Mouse (Mus musculus) midbrain, embryonic 15.5 days (tissue): ENCODE results near the gene Stam. TPM values are rescaled to one million over a fixed set of nuclear protein-coding genes. Genes with fewer than 3 reads are reported as not detected.

Experiments
- ATAC-seq: fragments of 200-750 bp; cut with Nextera tagmentation; replicated peaks from 2 replicates; pipeline ENCODE4 v1.8.0; 2017; ENCODE audit warnings: moderate TSS enrichment
- H3K27ac ChIP-seq: fragments of 300-500 bp; sonication (generic); 2 replicates; pipeline ENCODE4 v1.5.1; 2015; ENCODE audit warnings: mild to moderate bottlenecking, inconsistent platforms
- H3K27me3 ChIP-seq: fragments of 300-500 bp; sonication (generic); replicated peaks from 2 replicates; pipeline ENCODE4 v1.6.1; 2015; ENCODE audit warnings: inconsistent platforms
- H3K36me3 ChIP-seq: fragments of 300-500 bp; sonication (generic); replicated peaks from 2 replicates; pipeline ENCODE4 v1.6.1; 2015; ENCODE audit warnings: inconsistent platforms
- H3K4me1 ChIP-seq: fragments of 300-500 bp; sonication (generic); 2 replicates; pipeline ENCODE4 v1.6.1; 2015; ENCODE audit warnings: inconsistent platforms
- H3K4me2 ChIP-seq: fragments of 300-500 bp; sonication (generic); 2 replicates; pipeline ENCODE4 v1.6.1; 2015; ENCODE audit warnings: inconsistent platforms, mild to moderate bottlenecking, moderate library complexity
- H3K4me3 ChIP-seq: fragments of 300-500 bp; sonication (generic); 2 replicates; pipeline ENCODE4 v1.5.1; 2015; ENCODE audit warnings: mild to moderate bottlenecking, inconsistent platforms
- H3K9ac ChIP-seq: fragments of 300-500 bp; sonication (generic); 2 replicates; pipeline ENCODE4 v1.6.1; 2015; ENCODE audit warnings: mild to moderate bottlenecking, inconsistent platforms
- H3K9me3 ChIP-seq: fragments of 300-500 bp; sonication (generic); 2 replicates; pipeline ENCODE4 v1.6.1; 2016; ENCODE audit warnings: inconsistent platforms
- WGBS: fragments of 180-500 bp; shearing (Covaris S2); methylation state at CpG from one replicate; pipeline ENCODE4 v1.1.7; 2015; ENCODE audit warnings: mixed read lengths; 5-methylcytosine and 5-hydroxymethylcytosine counted together
- polyA plus RNA-seq: library from polyadenylated mRNA; unstranded; fragments of >200 nt; fragmentation: Nextera tagmentation; extraction: Ambion mirVana; gene quantifications from 2 replicates; pipeline ENCODE4 v1.2.1, GENCODE M21; 2015

The Stam gene
- 129 and 133 TPM in 2 replicates for polyA plus RNA-seq

DNA sequence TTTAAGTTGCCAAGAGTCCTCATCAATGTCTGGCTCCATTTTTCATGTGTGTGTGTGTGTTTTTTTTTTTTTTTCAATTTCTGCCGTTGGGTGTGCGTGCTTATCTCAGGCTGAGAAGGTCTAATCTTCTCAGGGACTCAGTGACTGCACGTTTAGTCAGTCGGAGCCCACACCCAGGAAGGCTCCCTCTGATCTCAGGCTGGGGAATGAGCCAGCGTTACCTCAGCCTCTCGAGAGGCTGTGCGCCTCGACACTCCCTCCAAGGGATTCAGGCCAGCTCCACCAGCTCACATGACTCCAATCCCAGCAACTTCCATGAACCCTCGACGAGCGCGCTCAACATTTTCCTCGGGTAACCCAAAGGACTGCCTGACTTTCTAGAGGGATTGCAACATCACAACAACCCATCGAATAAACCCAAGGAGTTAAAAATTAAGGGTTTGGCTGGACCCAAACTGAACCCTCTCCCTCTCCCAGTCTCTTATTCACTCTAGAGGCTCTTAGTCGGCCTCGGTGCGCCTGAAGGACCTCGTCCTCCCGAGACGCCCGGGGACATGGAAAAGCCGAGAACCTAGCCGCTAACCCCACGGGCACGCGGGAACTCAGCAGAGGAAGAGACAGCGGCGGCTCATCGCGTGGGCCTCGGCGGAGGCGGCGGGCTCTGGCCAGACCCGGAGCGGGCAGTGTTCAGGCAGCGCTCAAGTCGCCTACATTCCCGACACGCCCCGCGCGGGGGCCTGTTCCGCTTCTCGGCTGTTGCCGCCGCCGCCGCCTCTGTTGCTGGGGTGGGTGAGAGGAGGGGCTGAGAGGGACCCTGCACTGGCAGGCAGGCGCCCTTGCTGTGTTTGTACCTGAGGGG, at the start of gene Stam:
Gene Stam, plus strand, starts transcription at position 737 of the 859 bp plus-strand sequence.
- peak; percentile 99 for ATAC-seq
- H3K4me3 ChIP-seq: peak within 1 kb of the TSS; percentile 85
- H3K27me3 ChIP-seq: no peaks in the 10 kb centered on the region
- peak within 1 kb of the TSS; percentile 68 for H3K4me2 ChIP-seq
- WGBS: under 1% methylated on average over 50 of the region's 50 CpGs
- no peaks in the 10 kb centered on the region for H3K9me3 ChIP-seq
- H3K9ac ChIP-seq: peak within 1 kb of the TSS; percentile 87
- peaks cover 24% of the 10 kb centered on the region for H3K4me1 ChIP-seq
- no peaks in the 10 kb centered on the region for H3K36me3 ChIP-seq
- peak within 1 kb of the TSS; percentile 96 for H3K27ac ChIP-seq

DNA sequence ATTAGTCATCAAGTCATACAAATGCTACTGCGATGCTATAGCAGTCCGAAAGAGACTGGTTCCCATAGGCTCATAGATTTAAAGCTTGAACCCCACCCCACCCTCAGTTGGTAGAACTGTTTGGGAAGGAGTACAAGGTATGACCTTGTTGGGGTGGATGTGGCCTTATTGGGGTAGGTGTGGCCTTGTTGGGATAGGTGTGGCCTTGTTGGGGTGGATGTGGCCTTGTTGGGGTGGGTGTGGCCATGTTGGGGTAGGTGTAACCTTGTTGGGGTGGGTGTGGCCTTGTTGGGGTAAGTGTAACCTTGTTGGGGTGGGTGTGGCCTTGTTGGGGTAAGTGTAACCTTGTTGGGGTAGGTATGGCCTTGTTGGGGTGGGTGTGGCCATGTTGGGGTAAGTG, 32.6 kb upstream of the Stam start:
- ATAC-seq: no peak
- Histone ChIP-seq H3K9ac (no peak overlapping the region), H3K4me3 (no peak overlapping the region), H3K4me1 (no peaks in the 10 kb centered on the region), H3K4me2 (no peak overlapping the region), H3K9me3 (no peaks in the 10 kb centered on the region), H3K27ac (no peak overlapping the region), H3K27me3 (no peaks in the 10 kb centered on the region), H3K36me3 (peaks cover 4% of the 10 kb centered on the region; the same call in 1 of the 2 replicates)
- 94% methylated on average over 2 of the region's 2 CpGs for WGBS

DNA sequence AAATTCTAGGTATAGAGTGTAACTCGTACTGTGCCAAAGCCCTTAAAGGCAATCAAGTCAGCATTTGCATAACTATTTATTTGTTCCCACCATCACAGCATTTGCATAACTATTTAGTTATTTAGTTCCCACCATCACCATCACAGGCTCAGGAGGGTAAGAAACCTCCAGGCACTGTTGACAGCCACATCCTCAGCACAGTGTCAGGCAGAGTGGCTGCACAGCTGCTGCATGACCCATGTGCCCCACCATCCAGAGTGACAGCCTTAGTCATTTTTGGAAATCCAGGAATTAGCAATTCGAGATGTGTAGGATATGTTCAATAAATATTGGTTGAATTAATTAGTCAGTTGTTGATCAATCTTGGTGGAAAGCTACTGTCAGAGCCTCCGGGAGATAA, 30.9 kb upstream of the Stam start:
- Histone ChIP-seq H3K27me3 (no peaks in the 10 kb centered on the region), H3K36me3 (peaks cover 4% of the 10 kb centered on the region; the same call in 1 of the 2 replicates), H3K9ac (no peak overlapping the region), H3K27ac (no peak overlapping the region), H3K9me3 (no peaks in the 10 kb centered on the region), H3K4me3 (no peak overlapping the region), H3K4me1 (no peaks in the 10 kb centered on the region), H3K4me2 (no peak overlapping the region)
- 78% methylated on average over 3 of the region's 3 CpGs for WGBS
- no peak for ATAC-seq

DNA sequence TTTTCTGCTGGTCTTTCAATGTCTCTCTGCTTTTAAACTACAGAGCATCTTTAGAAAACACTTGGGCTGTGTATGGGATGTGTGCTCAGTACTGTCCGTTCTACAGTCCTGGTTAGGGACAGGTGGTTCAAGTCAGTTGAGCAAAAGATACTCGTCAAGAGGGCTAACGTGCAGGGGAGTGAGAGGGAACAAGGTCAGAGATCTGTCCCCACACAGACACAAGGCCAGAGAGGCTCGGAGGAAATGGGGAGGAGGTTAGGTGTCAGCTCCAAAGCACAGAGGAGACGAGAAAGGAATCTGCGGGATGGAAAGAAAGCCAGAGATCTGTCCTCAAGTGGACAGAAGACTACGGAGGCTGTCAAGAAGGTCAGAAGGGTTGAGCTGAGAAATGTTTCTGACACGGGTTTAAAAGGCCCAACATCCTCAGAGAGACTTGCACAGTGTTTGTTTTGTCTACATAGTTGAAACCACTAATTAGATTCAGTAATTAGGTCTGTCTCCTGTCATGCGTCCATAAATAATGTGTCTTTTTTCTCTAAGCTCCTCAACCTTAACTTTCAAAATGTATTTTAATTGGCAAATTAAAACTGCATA, 30.2 kb upstream of the Stam start:
- 65% methylated on average over 9 of the region's 9 CpGs for WGBS
- Histone ChIP-seq H3K9me3 (no peaks in the 10 kb centered on the region), H3K27ac (no peak overlapping the region), H3K4me1 (no peaks in the 10 kb centered on the region; the same call in 1 of the 2 replicates), H3K4me3 (no peak overlapping the region), H3K27me3 (no peaks in the 10 kb centered on the region), H3K36me3 (peaks cover 4% of the 10 kb centered on the region; the same call in 1 of the 2 replicates), H3K4me2 (no peak overlapping the region), H3K9ac (no peak overlapping the region)
- no peak for ATAC-seq

DNA sequence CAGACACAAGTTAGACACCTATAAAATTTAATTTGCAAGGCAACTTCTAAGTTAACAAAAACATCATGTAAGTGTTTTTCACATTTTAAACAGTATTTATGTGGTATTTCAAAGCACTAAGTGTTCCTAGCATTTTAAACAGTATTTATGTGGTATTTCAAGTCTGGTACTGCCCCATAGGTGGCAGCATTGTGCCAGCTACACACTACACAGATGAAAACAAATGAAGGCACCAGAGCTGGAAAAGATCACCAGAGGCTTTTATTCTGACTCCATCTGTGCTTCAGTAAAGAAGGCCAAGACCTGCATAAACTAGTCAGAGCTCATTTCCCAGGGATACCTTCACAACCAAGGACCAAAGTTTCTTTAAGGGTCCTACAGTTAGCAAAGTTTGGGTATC, 25.5 kb upstream of the Stam start:
- no peaks in the 10 kb centered on the region for H3K27me3 ChIP-seq
- H3K4me3 ChIP-seq: no peak overlapping the region
- ATAC-seq: peak; percentile 80
- H3K36me3 ChIP-seq: no peaks in the 10 kb centered on the region
- H3K4me1 ChIP-seq: no peaks in the 10 kb centered on the region; the same call in 1 of the 2 replicates
- H3K4me2 ChIP-seq: no peak overlapping the region
- H3K9ac ChIP-seq: no peak overlapping the region
- no peaks in the 10 kb centered on the region for H3K9me3 ChIP-seq
- H3K27ac ChIP-seq: no peak overlapping the region

DNA sequence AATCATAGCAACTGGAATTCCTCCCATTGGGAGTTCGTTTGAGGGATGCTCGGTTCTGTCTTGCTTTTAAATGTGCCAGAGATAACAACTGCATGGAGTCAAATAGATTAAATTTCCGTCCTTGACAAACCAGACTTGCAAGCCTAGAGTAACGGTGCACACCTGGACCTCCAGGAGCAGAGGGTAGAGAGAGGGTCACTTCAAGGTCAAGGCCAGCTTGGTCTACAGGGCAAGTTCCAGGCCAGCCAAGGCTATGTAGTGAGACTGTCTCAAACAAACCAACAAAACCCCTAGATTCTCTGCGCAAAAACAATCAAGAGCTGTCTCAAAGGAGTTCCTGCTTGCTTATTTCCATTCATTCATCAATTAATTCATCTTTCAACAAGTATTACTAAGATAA, 25.1 kb upstream of the Stam start:
- Histone ChIP-seq H3K36me3 (no peaks in the 10 kb centered on the region), H3K4me1 (peaks cover 4% of the 10 kb centered on the region), H3K9ac (no peak overlapping the region), H3K27ac (no peak overlapping the region), H3K4me2 (no peak overlapping the region), H3K9me3 (no peaks in the 10 kb centered on the region), H3K4me3 (no peak overlapping the region), H3K27me3 (no peaks in the 10 kb centered on the region)
- ATAC-seq: 0 out of 2 replicates have a peak, but pooled peaks have one; percentile 28
- WGBS: 76% methylated on average over 5 of the region's 5 CpGs

DNA sequence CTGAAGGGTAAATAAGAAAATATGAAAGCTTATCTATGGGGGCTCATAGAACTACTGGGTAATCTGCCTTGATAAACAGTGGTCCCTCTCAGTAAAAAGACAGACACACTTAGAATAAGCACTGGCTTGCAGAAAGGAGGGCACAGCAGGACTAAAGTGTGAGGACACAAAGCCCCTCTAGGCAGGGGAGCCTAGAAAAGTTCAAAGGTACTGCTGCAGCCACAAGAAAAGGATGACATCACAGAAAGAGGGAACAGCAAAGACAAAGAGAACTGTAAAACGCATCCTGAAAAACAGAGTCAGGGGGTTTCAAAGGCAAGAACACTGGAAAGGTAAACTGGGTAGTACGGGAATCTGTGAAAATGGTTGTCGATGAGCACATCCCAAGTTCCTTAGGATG, 20.3 kb upstream of the Stam start:
- Histone ChIP-seq H3K4me2 (peak overlapping the region; percentile 85; the same call in 1 of the 2 replicates), H3K36me3 (no peaks in the 10 kb centered on the region), H3K9me3 (no peaks in the 10 kb centered on the region), H3K27me3 (no peaks in the 10 kb centered on the region), H3K9ac (no peak overlapping the region), H3K4me1 (peaks cover 17% of the 10 kb centered on the region), H3K4me3 (no peak overlapping the region), H3K27ac (no peak overlapping the region)
- WGBS: 49% methylated on average over 3 of the region's 3 CpGs
- ATAC-seq: no peak

DNA sequence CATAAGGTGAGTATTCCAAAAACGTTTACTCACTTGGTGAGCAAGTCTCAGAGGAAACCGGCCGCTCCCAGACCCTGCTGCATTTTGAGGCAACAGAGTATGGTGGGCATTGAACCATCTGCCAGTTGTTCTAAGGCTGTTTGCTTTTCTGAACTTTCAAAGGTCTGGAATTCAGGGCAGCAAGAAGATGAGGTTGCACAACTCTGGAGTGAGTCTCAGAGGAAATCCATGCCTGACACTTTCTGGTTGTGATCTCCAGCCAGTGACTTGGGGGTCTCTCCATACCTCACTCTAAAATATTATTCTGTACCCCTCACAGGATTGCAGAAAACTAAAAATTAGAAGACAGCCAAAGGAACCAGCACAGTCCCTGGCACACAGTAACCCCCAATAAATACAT, 19.7 kb upstream of the Stam start:
- peaks cover 17% of the 10 kb centered on the region for H3K4me1 ChIP-seq
- no peaks in the 10 kb centered on the region for H3K36me3 ChIP-seq
- WGBS: 50% methylated on average over 3 of the region's 3 CpGs
- H3K27ac ChIP-seq: no peak overlapping the region
- peak overlapping the region; percentile 85 for H3K4me2 ChIP-seq
- H3K27me3 ChIP-seq: no peaks in the 10 kb centered on the region
- no peak overlapping the region for H3K9ac ChIP-seq
- H3K4me3 ChIP-seq: no peak overlapping the region; the same call in 1 of the 2 replicates
- ATAC-seq: no peak
- no peaks in the 10 kb centered on the region for H3K9me3 ChIP-seq

DNA sequence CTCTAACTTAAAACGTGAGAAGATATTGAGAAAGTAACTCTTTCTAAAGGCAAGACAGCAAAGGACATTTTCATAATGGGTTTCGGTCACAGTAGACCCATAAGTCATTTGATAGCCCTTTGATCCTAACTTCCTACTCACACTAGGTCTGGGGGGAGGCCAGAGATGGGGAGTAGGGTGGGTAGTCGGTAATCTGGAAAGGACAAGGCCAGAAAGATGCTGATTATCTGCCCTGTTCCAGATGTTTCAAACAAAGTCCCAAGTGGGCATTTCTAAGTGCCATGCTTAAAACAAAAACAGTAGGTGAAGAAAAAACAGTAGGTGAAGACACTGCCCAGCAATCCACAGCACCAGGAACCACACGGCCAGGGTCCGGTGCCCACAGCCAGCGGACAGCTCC, 19.2 kb upstream of the Stam start:
- Histone ChIP-seq H3K36me3 (no peaks in the 10 kb centered on the region), H3K4me2 (peak overlapping the region; percentile 85), H3K4me1 (peaks cover 17% of the 10 kb centered on the region), H3K9ac (peak overlapping the region; percentile 77), H3K27me3 (no peaks in the 10 kb centered on the region), H3K4me3 (peak overlapping the region; percentile 87), H3K9me3 (no peaks in the 10 kb centered on the region), H3K27ac (peak overlapping the region; percentile 98)
- 6% methylated on average over 6 of the region's 6 CpGs for WGBS
- ATAC-seq: peak; percentile 35

DNA sequence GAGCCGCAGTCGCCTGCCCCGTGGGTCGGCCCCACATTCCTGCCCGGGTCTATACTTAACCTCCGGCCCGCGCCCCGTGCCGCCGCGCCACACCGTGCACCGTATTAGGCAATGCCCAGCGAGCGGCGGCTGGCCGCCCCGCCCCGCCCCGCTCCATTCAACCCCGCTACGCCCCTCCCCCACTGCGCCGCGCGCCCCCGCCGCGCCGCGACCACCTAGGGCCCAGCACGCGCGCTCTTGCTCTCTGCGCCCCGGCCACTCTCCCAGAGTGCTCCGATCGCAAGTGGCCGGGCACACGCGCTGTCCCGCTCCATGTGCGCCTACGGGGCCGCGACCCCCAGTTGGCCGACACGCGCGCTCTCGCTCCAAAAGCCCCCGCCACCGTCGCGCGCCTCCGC, 18.7 kb upstream of the Stam start:
- peak overlapping the region; percentile 85 for H3K4me2 ChIP-seq
- no peaks in the 10 kb centered on the region for H3K9me3 ChIP-seq
- H3K36me3 ChIP-seq: no peaks in the 10 kb centered on the region
- under 1% methylated on average over 47 of the region's 58 CpGs for WGBS
- H3K27me3 ChIP-seq: no peaks in the 10 kb centered on the region
- peak overlapping the region; percentile 98 for H3K27ac ChIP-seq
- H3K4me3 ChIP-seq: peak overlapping the region; percentile 87
- H3K4me1 ChIP-seq: peaks cover 17% of the 10 kb centered on the region
- ATAC-seq: peak; percentile 93
- peak overlapping the region; percentile 77 for H3K9ac ChIP-seq

DNA sequence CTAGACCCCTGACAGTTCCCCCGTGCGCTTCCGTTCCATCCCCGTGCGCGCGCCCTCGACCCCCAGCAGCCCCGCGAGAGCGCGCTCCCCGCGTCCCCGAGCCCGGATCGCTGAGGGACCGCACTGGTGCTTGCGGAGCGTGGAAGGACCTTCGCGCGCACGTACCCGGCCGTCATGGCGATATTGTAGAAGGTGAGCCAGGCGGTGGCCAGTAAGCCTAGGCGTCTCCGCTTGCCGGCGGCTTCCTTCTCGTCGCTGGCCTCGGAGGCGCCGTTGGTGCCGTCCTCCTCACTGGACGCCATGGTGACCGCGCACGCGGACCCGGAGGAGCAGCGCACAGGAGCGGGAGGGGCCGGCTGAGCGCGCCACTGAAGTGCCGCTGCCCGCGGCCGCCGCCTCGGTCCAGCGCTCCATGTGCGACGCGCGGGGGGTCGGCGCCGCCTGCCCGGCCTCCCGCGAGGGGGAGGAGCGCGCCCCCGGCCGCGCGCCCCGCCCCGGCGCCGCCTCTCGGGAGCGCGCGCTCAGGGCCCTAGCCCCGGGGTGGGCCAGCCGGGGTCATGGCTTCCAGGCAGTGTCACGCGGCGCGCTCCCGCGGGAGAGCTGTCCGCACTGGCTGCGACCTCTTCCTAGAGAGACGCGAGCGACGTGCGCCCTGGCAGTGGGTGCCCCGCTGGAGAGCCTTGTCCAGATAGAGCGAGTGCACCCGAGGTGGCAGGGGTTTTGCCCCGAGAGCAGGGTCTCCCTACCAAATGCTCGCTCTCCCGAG, 18.1 kb upstream of the Stam start, which contains the start of gene Hacd1:
Gene Hacd1, minus strand, starts transcription at position 570 of the 766 bp plus-strand sequence.
- 1% methylated on average over 72 of the region's 101 CpGs for WGBS

More for the DNA sequence above, 18.1 kb upstream of the Stam start, which contains the start of gene Hacd1:
- Histone ChIP-seq H3K4me1 (peaks cover 17% of the 10 kb centered on the region), H3K4me2 (peak within 1 kb of the TSS; percentile 85), H3K9me3 (no peaks in the 10 kb centered on the region), H3K36me3 (no peaks in the 10 kb centered on the region), H3K27ac (peak within 1 kb of the TSS; percentile 98), H3K4me3 (peak within 1 kb of the TSS; percentile 87), H3K27me3 (no peaks in the 10 kb centered on the region), H3K9ac (peak within 1 kb of the TSS; percentile 77)
- peak; percentile 91 for ATAC-seq
